Mouse (Mus musculus): Measurements from ENCODE around the gene Olfr913.

The Olfr913 gene

DNA sequence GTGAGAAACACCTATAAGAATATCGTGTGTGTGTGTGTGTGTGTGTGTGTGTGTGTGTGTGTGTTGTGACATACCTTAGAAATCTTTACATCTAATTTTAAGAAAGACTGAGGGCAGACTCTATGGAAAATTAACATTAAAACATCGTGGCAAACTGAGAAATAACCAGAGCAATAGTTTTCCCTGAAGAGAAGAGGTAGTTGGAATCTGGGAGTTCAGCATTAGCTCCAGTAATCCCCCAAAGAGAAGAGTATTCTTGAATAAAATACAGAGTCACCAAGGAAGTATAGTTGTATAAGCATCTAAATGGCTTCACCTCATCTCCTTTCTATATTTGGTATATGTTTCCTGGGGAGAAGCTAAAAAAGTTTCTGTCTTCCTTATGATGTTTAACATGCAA is at the start of gene Olfr913:
Olfr913 (plus strand) TSS at position 301 of the 400 bp plus-strand sequence.
- DNase-seq (ENCODE audit: low spot score in 2 of 2), result no peak

DNA sequence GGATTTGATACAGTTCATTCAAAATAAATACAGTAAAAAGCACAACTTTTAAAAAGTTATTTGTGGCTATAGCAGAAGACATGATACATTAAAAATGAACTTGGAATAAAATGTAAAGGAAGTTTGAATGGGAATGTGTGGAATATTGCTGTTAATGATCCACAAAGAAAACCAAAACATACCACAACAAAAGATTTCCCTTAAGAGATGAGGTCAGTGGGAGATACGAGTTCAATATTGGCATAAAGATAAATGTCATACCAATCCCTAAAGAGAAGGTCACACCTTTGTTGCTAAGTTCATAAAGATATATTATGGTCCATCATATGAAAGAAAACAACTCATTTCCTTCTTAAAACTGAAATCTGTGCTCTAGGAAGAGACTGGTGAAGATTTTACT is 12.7 kb upstream of the Olfr913 start, which contains the start of gene Olfr912:
Olfr912 (plus strand) TSS at position 301 of the 400 bp plus-strand sequence.
- no peak for DNase-seq (ENCODE audit: low spot score in 2 of 2)

DNA sequence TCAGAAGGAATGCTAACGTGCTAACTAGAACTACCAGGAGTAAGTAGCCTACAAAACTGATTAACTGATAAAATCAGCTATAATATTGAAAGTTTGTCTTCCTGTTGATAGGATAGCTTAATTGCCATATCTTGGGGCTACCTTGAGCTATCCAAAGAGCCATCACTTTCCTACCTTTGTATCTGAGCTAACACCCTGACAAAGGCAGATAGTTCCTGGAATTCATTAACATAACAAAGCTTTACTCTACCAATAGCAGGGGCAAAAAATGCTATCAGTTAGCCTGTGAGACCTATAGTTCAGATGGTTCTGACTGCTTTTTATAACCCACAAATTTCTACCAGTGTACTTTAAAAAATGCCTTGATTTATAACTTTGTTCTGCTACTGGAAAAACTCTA is 1.5 kb upstream of the Olfr913 start:
- no peak for DNase-seq (ENCODE audit: low spot score in 2 of 2)

DNA sequence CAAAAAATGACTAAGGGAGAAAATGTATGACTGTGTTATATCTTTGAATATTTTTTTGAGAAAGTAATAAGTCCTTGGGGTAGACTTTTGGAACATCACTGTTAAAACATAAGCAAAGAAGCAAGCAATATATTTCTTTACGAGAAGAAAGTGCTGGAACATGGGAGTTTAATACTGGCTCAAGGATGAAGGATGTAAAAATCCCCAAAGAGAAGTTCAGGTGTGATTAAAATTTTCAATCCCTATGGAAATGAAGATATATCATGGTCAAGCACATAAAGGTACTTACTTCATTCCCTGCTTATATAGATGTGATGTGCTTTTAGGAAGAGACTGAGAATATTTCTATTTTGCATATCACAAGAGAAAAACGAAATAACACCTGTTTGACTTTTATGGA is 12.2 kb downstream of the Olfr913 start, which contains the start of gene Olfr914:
Olfr914 (plus strand) TSS at position 301 of the 400 bp plus-strand sequence.
- DNase-seq (ENCODE audit: low spot score in 2 of 2), result no peak

DNA sequence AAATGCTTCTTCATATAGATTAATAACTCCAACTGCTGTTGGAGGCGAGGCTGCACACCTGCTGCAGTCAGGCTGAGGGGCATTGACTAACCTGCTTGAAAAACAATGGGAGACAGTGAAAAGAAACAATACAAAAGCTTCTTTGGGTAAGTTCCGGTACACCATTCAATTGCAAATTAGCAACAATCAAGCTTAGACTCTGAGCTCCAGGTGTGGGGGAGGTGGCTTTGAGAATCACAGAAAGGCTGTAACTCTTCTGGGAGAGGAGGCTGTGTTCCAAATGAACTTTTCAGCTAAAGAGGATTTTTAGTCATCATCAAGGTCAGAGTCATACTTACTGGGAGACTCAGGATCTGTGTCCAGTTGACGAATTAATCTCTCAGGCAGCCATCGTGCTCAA is 39.8 kb downstream of the Olfr913 start:
- no peak for DNase-seq (ENCODE audit: low spot score in 2 of 2)
